Mouse (Mus musculus) brain, adult 10 weeks (tissue): Measurements from ENCODE around the gene Bmpr2. TPM values are rescaled to one million over a fixed set of nuclear protein-coding genes. Genes with fewer than 3 reads are reported as not detected.

Experiments
- polyA plus RNA-seq: library from polyadenylated mRNA; stranded (reverse); fragments of 350-450 nt; fragmentation: Illumina TruSeq; extraction: RNeasy Lipid Tissue Mini Kit (QIAGEN cat#74804); gene quantifications from one replicate; pipeline ENCODE4 v1.2.3, GENCODE M21; 2015; ENCODE audit warnings: low read depth, low replicate concordance

Gene Bmpr2
- polyA plus RNA-seq = 36.2 TPM

GRCm38 (mm10) chr1:59763164-59763768 is at the start of gene Bmpr2:
TSS of gene Bmpr2 (plus strand) at chr1:59763400.

GRCm38 (mm10) chr1:59912413-59913157 is 149.4 kb downstream of the Bmpr2 start, which contains the start of gene Fam117b:
TSS of gene Fam117b (plus strand) at chr1:59913006.

Other genes with a start within 250 kb of the Bmpr2 start
- gene Gm973, start 247.1 kb upstream of the Bmpr2 start, polyA plus RNA-seq = 12.0 TPM
- gene Sumo1, start 92.6 kb upstream of the Bmpr2 start, polyA plus RNA-seq = 255 TPM
- 54.6 TPM for gene Nop58, start 78.4 kb upstream of the Bmpr2 start, polyA plus RNA-seq
- gene Fam117b, start 149.6 kb downstream of the Bmpr2 start, polyA plus RNA-seq = 29.6 TPM